Mouse (Mus musculus): Measurements from ENCODE around the gene Myh11. TPM values are rescaled to one million over a fixed set of nuclear protein-coding genes. Genes with fewer than 3 reads are reported as not detected.

Gene Myh11
- total RNA-seq, 4 experiments from 2014 or later: 3.1 to 7.2 (median 5.2) TPM

GRCm38 (mm10) chr16:14272374-14272965 lies 18.7 kb downstream of the Myh11 start:
- DNase-seq (ENCODE audit: low spot score in 2 of 2): no peak

GRCm38 (mm10) chr16:14265203-14265920 lies 25.8 kb downstream of the Myh11 start:
- no peak for DNase-seq (ENCODE audit: low spot score in 2 of 2)

- no peak for DNase-seq (ENCODE audit: low spot score in 2 of 2)
Measured at GRCm38 (mm10) chr16:14264504-14264903, 26.7 kb downstream of the Myh11 start.

GRCm38 (mm10) chr16:14263241-14263640 lies 27.9 kb downstream of the Myh11 start:
- no peak for DNase-seq (ENCODE audit: low spot score in 2 of 2)

GRCm38 (mm10) chr16:14262410-14262809 lies 28.8 kb downstream of the Myh11 start:
- DNase-seq (ENCODE audit: low spot score in 2 of 2): no peak

- DNase-seq (ENCODE audit: low spot score in 2 of 2): no peak
Measured at GRCm38 (mm10) chr16:14258856-14259255, 32.3 kb downstream of the Myh11 start.

GRCm38 (mm10) chr16:14253586-14253985 lies 37.6 kb downstream of the Myh11 start:
- peak in 1 of 2 experiments; percentile 15 for DNase-seq (ENCODE audit: low spot score in 2 of 2)

GRCm38 (mm10) chr16:14252877-14253276 lies 38.3 kb downstream of the Myh11 start:
- DNase-seq (ENCODE audit: low spot score in 2 of 2): no peak

- no peak for DNase-seq (ENCODE audit: low spot score in 2 of 2)
Measured at GRCm38 (mm10) chr16:14249913-14250312, 41.3 kb downstream of the Myh11 start.

GRCm38 (mm10) chr16:14242553-14242952 lies 48.6 kb downstream of the Myh11 start:
- DNase-seq (ENCODE audit: low spot score in 2 of 2): no peak

GRCm38 (mm10) chr16:14242059-14242458 lies 49.1 kb downstream of the Myh11 start:
- DNase-seq (ENCODE audit: low spot score in 2 of 2): no peak

- peak; percentile 45 to 82 for DNase-seq (ENCODE audit: low spot score in 2 of 2)
Measured at GRCm38 (mm10) chr16:14237100-14237723, 54.0 kb downstream of the Myh11 start.

- no peak for DNase-seq (ENCODE audit: low spot score in 2 of 2)
Measured at GRCm38 (mm10) chr16:14215156-14215555, 76.0 kb downstream of the Myh11 start.

- DNase-seq (ENCODE audit: low spot score in 2 of 2): no peak
Measured at GRCm38 (mm10) chr16:14198798-14199197, 92.4 kb downstream of the Myh11 start.

- peak; percentile 52 to 71 for DNase-seq (ENCODE audit: low spot score in 2 of 2)
Measured at GRCm38 (mm10) chr16:14195427-14195826, 95.7 kb downstream of the Myh11 start.

GRCm38 (mm10) chr16:14194164-14194950 lies 96.8 kb downstream of the Myh11 start:
- no peak for DNase-seq (ENCODE audit: low spot score in 2 of 2)

- DNase-seq (ENCODE audit: low spot score in 2 of 2): peak in 1 of 2 experiments; percentile 30
Measured at GRCm38 (mm10) chr16:14185516-14185915, 105.7 kb downstream of the Myh11 start.

- DNase-seq (ENCODE audit: low spot score in 2 of 2): peak; percentile 29 to 35
Measured at GRCm38 (mm10) chr16:14183856-14184255, 107.3 kb downstream of the Myh11 start.

- DNase-seq (ENCODE audit: low spot score in 2 of 2): no peak
Measured at GRCm38 (mm10) chr16:14182360-14182759, 108.8 kb downstream of the Myh11 start.

- no peak for DNase-seq (ENCODE audit: low spot score in 2 of 2)
Measured at GRCm38 (mm10) chr16:14180163-14180733, 110.9 kb downstream of the Myh11 start.

GRCm38 (mm10) chr16:14178041-14178440 lies 113.1 kb downstream of the Myh11 start:
- DNase-seq (ENCODE audit: low spot score in 2 of 2): no peak

All from layer of hippocampus, adult 8-10 months (tissue).